Mouse (Mus musculus) ES-E14 (cell line): ENCODE measurements around the gene Tcf19. TPM values are rescaled to one million over a fixed set of nuclear protein-coding genes. Genes with fewer than 3 reads are reported as not detected.
A peak's percentile ranks its signal among the peaks of the same experiment; 100 is the strongest.

Source experiments
- DNase-seq: peaks from one replicate; pipeline ENCODE4 v3.0.0-alpha.2; 2013; ENCODE audit warnings: low read depth, low spot score
- H3K27ac ChIP-seq: 2 replicates; pipeline ENCODE4 v1.5.1; 2012; ENCODE audit warnings: low read depth, mild to moderate bottlenecking, low read length, moderate library complexity, mixed read lengths; ENCODE audit not compliant: poor library complexity, insufficient read depth, severe bottlenecking
- H3K36me3 ChIP-seq: 2 replicates; pipeline ENCODE4 v1.6.1; 2012; ENCODE audit warnings: mild to moderate bottlenecking, low read length, moderate library complexity, mixed read lengths; ENCODE audit not compliant: control insufficient read depth, poor library complexity, insufficient read depth, severe bottlenecking
- H3K4me1 ChIP-seq, 2 experiments: fragments of 150-350 bp in 1 of 2; sonication (generic) in 1 of 2; 2 replicates each; pipeline ENCODE4 v1.6.1; 2012; ENCODE audit warnings: low read length in 2 of 2, mild to moderate bottlenecking in 1 of 2, mixed read lengths in 1 of 2; ENCODE audit not compliant: control insufficient read depth in 2 of 2, insufficient read depth in 2 of 2, poor library complexity in 1 of 2
- H3K4me3 ChIP-seq, 2 experiments: fragments of 150-350 bp in 1 of 2; sonication (generic) in 1 of 2; 2 replicates each; pipeline ENCODE4 v1.5.1; 2012; ENCODE audit warnings: low read length in 2 of 2, low read depth in 1 of 2, mild to moderate bottlenecking in 1 of 2, mixed read lengths in 1 of 2; ENCODE audit not compliant: insufficient read depth in 1 of 2, poor library complexity in 1 of 2, severe bottlenecking in 1 of 2
- H3K9ac ChIP-seq: 2 replicates; pipeline ENCODE4 v1.6.1; 2012; ENCODE audit warnings: low read depth, mild to moderate bottlenecking, low read length, mixed read lengths; ENCODE audit not compliant: poor library complexity, insufficient read depth, severe bottlenecking
- H3K9me3 ChIP-seq: fragments of 150-350 bp; sonication (generic); 2 replicates; pipeline ENCODE4 v1.6.1; 2012; ENCODE audit warnings: low read depth, mild to moderate bottlenecking, low read length; ENCODE audit not compliant: control insufficient read depth, insufficient read depth
- CHD2 ChIP-seq: IDR thresholded peaks from 2 replicates; pipeline ENCODE4 v1.6.1; 2014; ENCODE audit warnings: mild to moderate bottlenecking, low read depth, low read length, inconsistent platforms
- HCFC1 ChIP-seq: IDR thresholded peaks from 2 replicates; pipeline ENCODE4 v1.6.1; 2012; ENCODE audit warnings: low read length, inconsistent platforms, borderline replicate concordance; ENCODE audit not compliant: insufficient read depth
- MAFK ChIP-seq: IDR thresholded peaks from 2 replicates; pipeline ENCODE4 v1.6.1; 2014; ENCODE audit warnings: mild to moderate bottlenecking, low read depth, low read length, inconsistent platforms; ENCODE audit not compliant: insufficient read depth
- ZC3H11A ChIP-seq: IDR thresholded peaks from 2 replicates; pipeline ENCODE4 v1.6.1; 2012; ENCODE audit warnings: low read depth, mild to moderate bottlenecking, inconsistent platforms, low read length, borderline replicate concordance
- ZNF384 ChIP-seq: IDR thresholded peaks from 2 replicates; pipeline ENCODE4 v1.6.1; 2012; ENCODE audit warnings: low read depth, low read length, inconsistent platforms
- in situ Hi-C, 2 experiments: fragments of 600-800 bp; cut with MboI; formaldehyde crosslinking; loops; one replicate each; pipeline ENCODE4 v1.15.1; 2025; ENCODE audit warnings: low sequenced_read_pairs in 2 of 2, inconsistent platforms in 1 of 2; ENCODE audit not compliant: unreplicated experiment in 2 of 2
- total RNA-seq: library from RNA; depleted of rRNA; stranded (reverse); fragments of 300-350 nt; gene quantifications from 2 replicates; pipeline ENCODE4 v1.2.3, GENCODE M21; 2012

Tcf19 gene
- total RNA-seq, 1 experiment = 10.5 TPM

DNA sequence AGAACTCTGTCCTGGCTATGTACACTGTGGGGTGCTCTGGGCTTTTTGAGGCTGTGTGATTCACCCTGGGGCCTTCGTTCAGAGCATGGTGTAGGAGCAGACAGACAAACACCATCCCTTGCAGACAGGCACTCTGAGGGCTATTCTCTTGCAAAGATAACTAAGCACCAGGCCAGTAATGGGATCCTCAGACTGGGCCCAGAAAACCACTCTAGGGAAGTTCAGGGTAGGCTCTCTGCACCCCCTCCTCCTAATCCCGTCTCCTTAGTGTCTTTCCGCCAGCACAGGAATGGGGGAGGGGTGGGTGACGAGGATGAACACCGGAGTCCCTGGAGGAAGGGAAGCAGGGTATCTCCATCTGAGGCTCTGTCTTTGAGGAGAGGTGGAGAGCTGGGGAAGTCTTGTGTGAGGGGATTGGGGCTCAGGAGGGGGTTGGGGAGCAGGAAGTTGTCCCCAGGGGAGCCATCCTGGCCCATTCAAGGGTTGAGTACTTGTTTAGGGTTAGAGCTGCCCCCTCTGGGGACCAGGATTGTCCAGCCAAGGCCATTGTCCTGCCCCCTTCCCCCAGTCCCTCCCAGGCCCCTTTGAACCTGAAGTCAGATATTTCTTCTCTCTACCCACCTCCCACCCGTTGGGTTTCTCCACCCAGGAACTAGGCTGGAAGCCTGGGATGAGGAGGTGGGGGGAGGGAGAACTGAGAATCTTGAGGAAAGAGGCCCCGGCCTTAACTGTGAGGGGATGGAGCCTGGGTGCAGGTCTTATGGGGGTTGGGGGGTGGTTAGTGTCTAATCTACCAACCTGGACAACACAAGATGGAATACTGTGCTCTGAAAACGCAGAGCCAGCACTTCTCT, 11.8 kb downstream of the Tcf19 start:
- TF ChIP-seq CHD2 = peak; percentile 60
- TF ChIP-seq MAFK = no peak; the same call in 1 of the 2 replicates
- Histone ChIP-seq H3K9me3 (no peaks in the 10 kb centered on the region), H3K4me1 (peaks cover 12 to 17% of the 10 kb centered on the region in 2 experiments), H3K27ac (peak overlapping the region; percentile 100), H3K36me3 (peaks cover 21% of the 10 kb centered on the region), H3K9ac (peak overlapping the region; percentile 83), H3K4me3 (peak overlapping the region; percentile 79 to 88)
- in situ Hi-C loops = no loop called here
- peak; percentile 77 for DNase-seq

DNA sequence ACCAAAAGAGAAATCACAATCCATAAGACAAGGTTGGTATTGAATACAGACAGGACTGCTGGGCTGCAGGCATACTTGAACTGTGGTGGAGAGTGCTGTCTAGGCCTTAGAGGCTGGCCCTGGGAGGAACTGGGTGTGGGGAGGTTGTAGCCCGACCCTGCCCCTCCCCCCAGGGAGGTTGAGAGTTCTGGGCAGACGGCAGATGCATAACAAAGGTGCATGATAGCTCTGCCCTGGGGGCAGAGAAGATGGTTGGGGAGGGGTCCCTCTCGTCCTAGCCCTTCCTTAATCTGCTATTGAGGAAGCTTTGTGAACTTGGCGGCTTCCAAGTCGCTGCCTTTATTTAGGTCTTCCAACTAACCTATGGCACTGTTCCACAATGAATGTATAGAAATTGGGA, 12.8 kb downstream of the Tcf19 start:
- peak overlapping the region; percentile 38 to 88; a peak in 3 of 4 replicates for H3K4me3 ChIP-seq
- peaks cover 14 to 19% of the 10 kb centered on the region in 2 experiments for H3K4me1 ChIP-seq
- peak; percentile 99 for DNase-seq
- peak overlapping the region; percentile 100 for H3K27ac ChIP-seq
- in situ Hi-C loops = no loop called here
- peak overlapping the region; percentile 83 for H3K9ac ChIP-seq
- peaks cover 11% of the 10 kb centered on the region for H3K36me3 ChIP-seq
- no peaks in the 10 kb centered on the region for H3K9me3 ChIP-seq
- TF ChIP-seq HCFC1 (peak; percentile 59; the same call in 1 of the 2 replicates), MAFK (no peak), ZNF384 (no peak), ZC3H11A (no peak), CHD2 (peak; percentile 84)

DNA sequence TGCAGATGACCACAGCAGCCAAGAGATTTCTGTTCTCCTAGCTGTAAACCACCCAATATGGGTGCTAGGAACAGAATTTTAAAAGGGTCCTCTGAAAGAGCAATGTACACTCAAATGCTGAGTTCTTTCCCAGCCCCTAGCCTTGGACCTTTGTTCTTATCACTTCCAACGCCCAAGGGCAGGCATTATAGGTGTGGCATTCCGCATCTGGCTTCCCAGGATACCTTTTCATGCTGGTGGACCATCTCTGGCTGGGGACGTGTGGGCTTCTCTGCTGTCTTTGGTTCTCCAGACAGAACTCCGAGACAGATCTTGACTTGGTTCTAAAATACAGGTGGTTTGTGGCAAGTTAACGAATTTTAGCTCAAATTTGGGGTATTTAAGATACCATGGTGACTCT, 13.9 kb downstream of the Tcf19 start:
- H3K9me3 ChIP-seq = no peaks in the 10 kb centered on the region
- H3K9ac ChIP-seq = peak overlapping the region; percentile 22; the same call in 1 of the 2 replicates
- no peak for TF ChIP-seq CHD2
- no peak for TF ChIP-seq MAFK
- TF ChIP-seq HCFC1 = no peak
- no peak for TF ChIP-seq ZC3H11A
- TF ChIP-seq ZNF384 = no peak
- DNase-seq = no peak
- peak overlapping the region; percentile 99 for H3K27ac ChIP-seq
- in situ Hi-C loops = no loop called here
- H3K36me3 ChIP-seq = peaks cover 4% of the 10 kb centered on the region; the same call in 1 of the 2 replicates
- H3K4me3 ChIP-seq = peak overlapping the region in 1 of 2 experiments; percentile 7; a peak in 2 of 4 replicates
- peaks cover 10 to 23% of the 10 kb centered on the region in 2 experiments for H3K4me1 ChIP-seq

DNA sequence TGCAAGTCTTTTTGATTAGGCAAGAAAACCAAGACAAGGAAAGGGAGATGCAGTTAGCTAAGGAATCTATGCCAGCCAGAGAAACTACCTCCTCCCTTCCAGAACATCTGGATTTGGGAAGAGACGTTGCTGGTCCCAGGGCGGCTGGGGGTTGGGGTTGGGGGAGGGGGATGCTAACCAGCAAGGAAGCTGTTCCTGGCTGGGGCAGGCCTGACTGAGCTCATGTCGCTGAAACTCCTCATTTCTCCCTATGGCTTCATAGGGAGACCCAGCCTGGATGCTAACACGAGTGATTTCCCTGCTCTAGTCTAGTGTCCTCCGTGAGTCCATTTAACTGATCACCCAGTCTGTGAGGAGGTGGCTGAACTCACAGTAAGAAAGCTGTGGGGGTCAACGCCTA, 14.4 kb downstream of the Tcf19 start:
- in situ Hi-C loops = no loop called here

More for the DNA sequence above, 14.4 kb downstream of the Tcf19 start:
- Histone ChIP-seq H3K9ac (peak overlapping the region; percentile 64), H3K4me1 (peaks cover 10 to 24% of the 10 kb centered on the region in 2 experiments), H3K27ac (peak overlapping the region; percentile 99), H3K36me3 (no peaks in the 10 kb centered on the region), H3K9me3 (no peaks in the 10 kb centered on the region), H3K4me3 (peak overlapping the region; percentile 7 to 21; a peak in 3 of 4 replicates)
- no peak for DNase-seq
- no peak for TF ChIP-seq HCFC1
- TF ChIP-seq ZNF384 = no peak
- no peak for TF ChIP-seq MAFK
- TF ChIP-seq ZC3H11A = no peak
- no peak for TF ChIP-seq CHD2
